Mouse (Mus musculus) spleen, adult 2 months (tissue): Measurements from ENCODE around the gene Fbn1. TPM values are rescaled to one million over a fixed set of nuclear protein-coding genes. Genes with fewer than 3 reads are reported as not detected.

Experiments
- DNase-seq, 2 experiments: peaks; one replicate each; pipeline versions ENCODE4 v3.0.0 to v3.0.0-alpha.2; 2012 to 2021; ENCODE audit warnings: low spot score in 2 of 2, low read depth in 1 of 2
- H3K27ac ChIP-seq: fragments of 200-500 bp; 2 replicates; pipeline ENCODE4 v1.5.1; 2012; ENCODE audit warnings: low read length, inconsistent platforms; ENCODE audit not compliant: insufficient read depth
- H3K27me3 ChIP-seq: fragments of 200-500 bp; 2 replicates; pipeline ENCODE4 v1.6.1; 2012; ENCODE audit warnings: mild to moderate bottlenecking, moderate library complexity, low read length, inconsistent platforms; ENCODE audit not compliant: control insufficient read depth, insufficient read depth
- H3K36me3 ChIP-seq: fragments of 200-500 bp; 2 replicates; pipeline ENCODE4 v1.6.1; 2012; ENCODE audit warnings: mild to moderate bottlenecking, low read length, inconsistent platforms; ENCODE audit not compliant: control insufficient read depth, insufficient read depth
- H3K4me1 ChIP-seq: fragments of 200-500 bp; 2 replicates; pipeline ENCODE4 v1.6.1; 2011; ENCODE audit warnings: inconsistent platforms; ENCODE audit not compliant: control insufficient read depth, insufficient read depth, insufficient read length
- H3K4me3 ChIP-seq: fragments of 200-500 bp; 2 replicates; pipeline ENCODE4 v1.5.1; 2011; ENCODE audit warnings: mild to moderate bottlenecking, inconsistent platforms; ENCODE audit not compliant: insufficient read depth, insufficient read length; ENCODE audit errors: extremely low read depth
- CTCF ChIP-seq: fragments of 200-500 bp; IDR thresholded peaks from 2 replicates; pipeline ENCODE4 v1.5.1; 2011; ENCODE audit warnings: mild to moderate bottlenecking, inconsistent platforms; ENCODE audit not compliant: insufficient read depth, insufficient read length, insufficient replicate concordance; ENCODE audit errors: extremely low read depth
- POLR2A ChIP-seq: fragments of 200-500 bp; IDR thresholded peaks from 2 replicates; pipeline ENCODE4 v1.6.1; 2011; ENCODE audit warnings: low read depth, low read length, inconsistent platforms
- WGBS: fragments of 180-500 bp; shearing (Covaris S2); methylation state at CpG from one replicate; pipeline ENCODE4 v1.1.7; 2018; 5-methylcytosine and 5-hydroxymethylcytosine counted together
- polyA plus RNA-seq: library from polyadenylated mRNA; depleted of rRNA; stranded (reverse); fragments of >200 nt; gene quantifications from 2 replicates; pipeline ENCODE4 v1.2.3, GENCODE M21; 2012

Gene Fbn1
- polyA plus RNA-seq, 1 experiment: 3.1 TPM

GRCm38 (mm10) chr2:125303764-125304384 is 203.9 kb downstream of the Fbn1 start:
- no peaks in the 10 kb centered on the region for H3K36me3 ChIP-seq
- H3K27me3 ChIP-seq: no peaks in the 10 kb centered on the region
- 0 out of 2 replicates have a peak, but pooled peaks cover under 1% of the 10 kb centered on the region for H3K4me1 ChIP-seq
- H3K4me3 ChIP-seq: no peak overlapping the region
- WGBS: 72% methylated on average over 5 of the region's 5 CpGs
- peak; percentile 20; the same call in 1 of the 2 replicates for TF ChIP-seq CTCF
- TF ChIP-seq POLR2A: no peak
- DNase-seq: no peak
- H3K27ac ChIP-seq: no peak overlapping the region

- TF ChIP-seq CTCF (no peak), POLR2A (no peak)
- no peak for DNase-seq
- Histone ChIP-seq H3K36me3 (no peaks in the 10 kb centered on the region), H3K4me3 (no peak overlapping the region), H3K4me1 (no peaks in the 10 kb centered on the region; the same call in 1 of the 2 replicates), H3K27me3 (no peaks in the 10 kb centered on the region), H3K27ac (no peak overlapping the region)
- WGBS: 91% methylated on average over 8 of the region's 8 CpGs
These were observed 205.2 kb downstream of the Fbn1 start for GRCm38 (mm10) chr2:125302625-125302924.

GRCm38 (mm10) chr2:125301877-125302624 is 205.7 kb downstream of the Fbn1 start:
- H3K36me3 ChIP-seq: no peaks in the 10 kb centered on the region
- no peaks in the 10 kb centered on the region; the same call in 1 of the 2 replicates for H3K4me1 ChIP-seq
- no peaks in the 10 kb centered on the region for H3K27me3 ChIP-seq
- TF ChIP-seq POLR2A (no peak), CTCF (no peak)
- 86% methylated on average over 9 of the region's 9 CpGs for WGBS
- DNase-seq: no peak
- no peak overlapping the region for H3K27ac ChIP-seq
- no peak overlapping the region for H3K4me3 ChIP-seq

- no peak overlapping the region for H3K27ac ChIP-seq
- TF ChIP-seq CTCF (no peak), POLR2A (no peak)
These were observed 209.0 kb downstream of the Fbn1 start for GRCm38 (mm10) chr2:125298841-125299240.

GRCm38 (mm10) chr2:125295526-125295925 is 212.3 kb downstream of the Fbn1 start:
- H3K27ac ChIP-seq: no peak overlapping the region
- H3K27me3 ChIP-seq: no peaks in the 10 kb centered on the region
- 93% methylated on average over 3 of the region's 3 CpGs for WGBS
- no peaks in the 10 kb centered on the region for H3K36me3 ChIP-seq
- no peak overlapping the region for H3K4me3 ChIP-seq
- no peaks in the 10 kb centered on the region; the same call in 1 of the 2 replicates for H3K4me1 ChIP-seq
- TF ChIP-seq CTCF (no peak), POLR2A (no peak)
- DNase-seq: no peak

More at GRCm38 (mm10) chr2:125298841-125299240, 209.0 kb downstream of the Fbn1 start:
- Histone ChIP-seq H3K4me3 (no peak overlapping the region), H3K4me1 (no peaks in the 10 kb centered on the region; the same call in 1 of the 2 replicates), H3K27me3 (no peaks in the 10 kb centered on the region), H3K36me3 (no peaks in the 10 kb centered on the region)
- WGBS: 94% methylated on average over 1 of the region's 1 CpGs
- no peak for DNase-seq

- 85% methylated on average over 5 of the region's 5 CpGs for WGBS
- no peak overlapping the region for H3K4me3 ChIP-seq
- no peak overlapping the region for H3K27ac ChIP-seq
- H3K36me3 ChIP-seq: no peaks in the 10 kb centered on the region
- DNase-seq: no peak
- TF ChIP-seq CTCF (no peak), POLR2A (no peak)
- no peaks in the 10 kb centered on the region for H3K27me3 ChIP-seq
- H3K4me1 ChIP-seq: no peaks in the 10 kb centered on the region; the same call in 1 of the 2 replicates
These were observed 213.8 kb downstream of the Fbn1 start for GRCm38 (mm10) chr2:125293969-125294491.

GRCm38 (mm10) chr2:125292616-125293015 is 215.2 kb downstream of the Fbn1 start:
- DNase-seq: no peak
- TF ChIP-seq CTCF (no peak), POLR2A (no peak)
- Histone ChIP-seq H3K36me3 (no peaks in the 10 kb centered on the region), H3K4me1 (no peaks in the 10 kb centered on the region), H3K27me3 (no peaks in the 10 kb centered on the region), H3K4me3 (no peak overlapping the region), H3K27ac (no peak overlapping the region)
- 90% methylated on average over 7 of the region's 7 CpGs for WGBS
